Mouse (Mus musculus): ENCODE results near the gene Tsc22d2. TPM values are rescaled to one million over a fixed set of nuclear protein-coding genes. Genes with fewer than 3 reads are reported as not detected.
"Not testable (repeated sequence)": the region's sequence is repeated elsewhere in the genome, so short reads cannot be mapped to it uniquely, and the experiment has no call there.

Gene Tsc22d2
- polyA plus RNA-seq, 1 experiment, result 15.5 TPM

- TF ChIP-seq POLR2A (IDR thresholded peaks at IDR 0.05; ENCODE audit: borderline replicate concordance, extremely low read depth, low read depth, low read length) (no peak), CTCF (IDR thresholded peaks at IDR 0.05; ENCODE audit: insufficient read depth, low read length) (no peak)
- H3K4me1 ChIP-seq (ENCODE audit: control insufficient read depth, insufficient read depth, low read length), result peaks cover 5% of the 10 kb centered on the region
- no peak for DNase-seq
- no peak overlapping the region for H3K4me3 ChIP-seq (replicated peaks; ENCODE audit: extremely low read depth, low read depth, low read length)
- 19% methylated on average over 5 of the region's 5 CpGs for WGBS
Observed at GRCm38 (mm10) chr3:58418724-58419705, 4.5 kb downstream of the Tsc22d2 start.

- 49% methylated on average over 1 of the region's 1 CpGs for WGBS
- TF ChIP-seq POLR2A (IDR thresholded peaks at IDR 0.05; ENCODE audit: borderline replicate concordance, extremely low read depth, low read depth, low read length) (no peak), CTCF (IDR thresholded peaks at IDR 0.05; ENCODE audit: insufficient read depth, low read length) (no peak)
Observed at GRCm38 (mm10) chr3:58428861-58429260, 14.3 kb downstream of the Tsc22d2 start.

GRCm38 (mm10) chr3:58434414-58434813 is 19.9 kb downstream of the Tsc22d2 start:
- H3K4me1 ChIP-seq (ENCODE audit: control insufficient read depth, insufficient read depth, low read length), result no peaks in the 10 kb centered on the region; the same call in 1 of the 2 replicates
- TF ChIP-seq POLR2A (IDR thresholded peaks at IDR 0.05; ENCODE audit: borderline replicate concordance, extremely low read depth, low read depth, low read length), result no peak
- no peak for TF ChIP-seq CTCF (IDR thresholded peaks at IDR 0.05; ENCODE audit: insufficient read depth, low read length)
- 81% methylated on average over 2 of the region's 2 CpGs for WGBS
- no peak for DNase-seq
- H3K4me3 ChIP-seq (replicated peaks; ENCODE audit: extremely low read depth, low read depth, low read length), result no peak overlapping the region

More at GRCm38 (mm10) chr3:58428861-58429260, 14.3 kb downstream of the Tsc22d2 start:
- Histone ChIP-seq H3K4me3 (replicated peaks; ENCODE audit: extremely low read depth, low read depth, low read length) (no peak overlapping the region), H3K4me1 (ENCODE audit: control insufficient read depth, insufficient read depth, low read length) (peaks cover 2% of the 10 kb centered on the region; the same call in 1 of the 2 replicates)
- no peak for DNase-seq

GRCm38 (mm10) chr3:58448230-58448629 is 33.7 kb downstream of the Tsc22d2 start:
- 97% methylated on average over 2 of the region's 2 CpGs for whole genome bisulfite sequencing
- Histone ChIP-seq H3K4me1 (ENCODE audit: control insufficient read depth, insufficient read depth, low read length) (no peaks in the 10 kb centered on the region; the same call in 1 of the 2 replicates), H3K4me3 (replicated peaks; ENCODE audit: extremely low read depth, low read depth, low read length) (no peak overlapping the region)
- TF ChIP-seq CTCF (IDR thresholded peaks at IDR 0.05; ENCODE audit: insufficient read depth, low read length) (no peak), POLR2A (IDR thresholded peaks at IDR 0.05; ENCODE audit: borderline replicate concordance, extremely low read depth, low read depth, low read length) (no peak)
- DNase-seq, result no peak

GRCm38 (mm10) chr3:58449487-58449886 is 35.0 kb downstream of the Tsc22d2 start:
- 91% methylated on average over 3 of the region's 3 CpGs for WGBS
- no peak overlapping the region for H3K4me3 ChIP-seq (replicated peaks; ENCODE audit: extremely low read depth, low read depth, low read length)
- DNase-seq, result no peak
- no peak for TF ChIP-seq CTCF (IDR thresholded peaks at IDR 0.05; ENCODE audit: insufficient read depth, low read length)
- H3K4me1 ChIP-seq (ENCODE audit: control insufficient read depth, insufficient read depth, low read length), result no peaks in the 10 kb centered on the region; the same call in none of the 2 replicates

GRCm38 (mm10) chr3:58454414-58455205 is 40.1 kb downstream of the Tsc22d2 start:
- Histone ChIP-seq H3K4me1 (ENCODE audit: control insufficient read depth, insufficient read depth, low read length) (no peaks in the 10 kb centered on the region; the same call in none of the 2 replicates), H3K4me3 (replicated peaks; ENCODE audit: extremely low read depth, low read depth, low read length) (no peak overlapping the region)
- TF ChIP-seq POLR2A (IDR thresholded peaks at IDR 0.05; ENCODE audit: borderline replicate concordance, extremely low read depth, low read depth, low read length) (no peak), CTCF (IDR thresholded peaks at IDR 0.05; ENCODE audit: insufficient read depth, low read length) (no peak)
- DNase-seq, result no peak
- 34% methylated on average over 4 of the region's 4 CpGs for WGBS

GRCm38 (mm10) chr3:58455255-58455654 is 40.7 kb downstream of the Tsc22d2 start:
- 89% methylated on average over 3 of the region's 3 CpGs for WGBS
- H3K4me3 ChIP-seq (replicated peaks; ENCODE audit: extremely low read depth, low read depth, low read length), result no peak overlapping the region
- no peak for DNase-seq
- H3K4me1 ChIP-seq (ENCODE audit: control insufficient read depth, insufficient read depth, low read length), result no peaks in the 10 kb centered on the region; the same call in 1 of the 2 replicates
- TF ChIP-seq CTCF (IDR thresholded peaks at IDR 0.05; ENCODE audit: insufficient read depth, low read length) (no peak), POLR2A (IDR thresholded peaks at IDR 0.05; ENCODE audit: borderline replicate concordance, extremely low read depth, low read depth, low read length) (no peak)

GRCm38 (mm10) chr3:58469655-58470437 is 55.3 kb downstream of the Tsc22d2 start:
- 50% methylated on average over 9 of the region's 9 CpGs for WGBS
- DNase-seq, result no peak

GRCm38 (mm10) chr3:58475298-58475697 is 60.8 kb downstream of the Tsc22d2 start:
- H3K4me1 ChIP-seq (ENCODE audit: control insufficient read depth, insufficient read depth, low read length); H3K4me3 ChIP-seq (replicated peaks; ENCODE audit: extremely low read depth, low read depth, low read length); DNase-seq: not testable (repeated sequence)
- 100% methylated on average over 1 of the region's 1 CpGs for whole genome bisulfite sequencing

More at GRCm38 (mm10) chr3:58469655-58470437, 55.3 kb downstream of the Tsc22d2 start:
- TF ChIP-seq CTCF (IDR thresholded peaks at IDR 0.05; ENCODE audit: insufficient read depth, low read length), result no peak
- no peak for TF ChIP-seq POLR2A (IDR thresholded peaks at IDR 0.05; ENCODE audit: borderline replicate concordance, extremely low read depth, low read depth, low read length)
- Histone ChIP-seq H3K4me1 (ENCODE audit: control insufficient read depth, insufficient read depth, low read length) (no peaks in the 10 kb centered on the region), H3K4me3 (replicated peaks; ENCODE audit: extremely low read depth, low read depth, low read length) (no peak overlapping the region)
